Mouse (Mus musculus) cerebellum, adult 9-10 months (tissue): ENCODE measurements at regions not wholly inside any gene's neighbourhood (a gene's known extent, or its start where the extent isn't known, plus 50 kb on each side); places are given as distances from the start of the nearest gene placed in this dataset.

Source experiments
- DNase-seq: peaks from one replicate; pipeline ENCODE4 v3.0.0; 2022

GRCm38 (mm10) chr4:45746451-45746850 is 52.4 kb upstream of the Aldh1b1 start:
- DNase-seq, result no peak

- no peak for DNase-seq
Measured at GRCm38 (mm10) chr4:45745746-45746145, 53.1 kb upstream of the Aldh1b1 start.

- no peak for DNase-seq
Measured at GRCm38 (mm10) chr4:45744849-45745407, 53.9 kb upstream of the Aldh1b1 start.

- peak; percentile 65 for DNase-seq
Measured at GRCm38 (mm10) chr4:45740779-45741365, 58.0 kb upstream of the Aldh1b1 start.

- DNase-seq, result no peak
Measured at GRCm38 (mm10) chr4:45740319-45740718, 58.5 kb upstream of the Aldh1b1 start.

- no peak for DNase-seq
Measured at GRCm38 (mm10) chr4:45739696-45740095, 59.1 kb upstream of the Aldh1b1 start.

- no peak for DNase-seq
Measured at GRCm38 (mm10) chr4:45739168-45739567, 59.7 kb upstream of the Aldh1b1 start.

- DNase-seq, result no peak
Measured at GRCm38 (mm10) chr4:45738746-45739145, 60.1 kb upstream of the Aldh1b1 start.

GRCm38 (mm10) chr4:45736215-45736815 is 62.5 kb upstream of the Aldh1b1 start:
- DNase-seq, result no peak

- DNase-seq, result no peak
Measured at GRCm38 (mm10) chr4:45734011-45734410, 64.8 kb upstream of the Aldh1b1 start.

- peak; percentile 19 for DNase-seq
Measured at GRCm38 (mm10) chr4:45730862-45731831, 67.7 kb upstream of the Aldh1b1 start.

- DNase-seq, result no peak
Measured at GRCm38 (mm10) chr4:45729801-45730200, 69.0 kb upstream of the Aldh1b1 start.

GRCm38 (mm10) chr4:45728825-45729224 is 70.0 kb upstream of the Aldh1b1 start:
- DNase-seq, result no peak

GRCm38 (mm10) chr4:45727915-45728314 is 70.9 kb upstream of the Aldh1b1 start:
- DNase-seq, result no peak

GRCm38 (mm10) chr4:45727474-45727873 is 71.3 kb upstream of the Aldh1b1 start:
- DNase-seq, result no peak

GRCm38 (mm10) chr4:45726783-45727182 is 72.0 kb upstream of the Aldh1b1 start:
- no peak for DNase-seq

GRCm38 (mm10) chr4:45725055-45725910 is 73.5 kb upstream of the Aldh1b1 start:
- no peak for DNase-seq

GRCm38 (mm10) chr4:45720352-45720751 is 78.5 kb upstream of the Aldh1b1 start:
- no peak for DNase-seq

- DNase-seq, result no peak
Measured at GRCm38 (mm10) chr4:45719564-45719963, 79.3 kb upstream of the Aldh1b1 start.

- DNase-seq, result no peak
Measured at GRCm38 (mm10) chr4:45715878-45716277, 82.9 kb upstream of the Aldh1b1 start.

GRCm38 (mm10) chr4:45713837-45714508 is 84.8 kb upstream of the Aldh1b1 start:
- no peak for DNase-seq
